Mouse (Mus musculus) layer of hippocampus, adult 8-10 months (tissue): Measurements from ENCODE around the gene Ccnd2. TPM values are rescaled to one million over a fixed set of nuclear protein-coding genes. Genes with fewer than 3 reads are reported as not detected.
A peak's percentile ranks its signal among the peaks of the same experiment; 100 is the strongest.

Source experiments
- DNase-seq, 2 experiments: peaks; one replicate each; pipeline ENCODE4 v3.0.0; 2022; ENCODE audit warnings: low spot score in 2 of 2
- total RNA-seq, 4 experiments: library from RNA; stranded (reverse); gene quantifications; 2 replicates each; pipeline ENCODE4 v1.2.4; 2022

Gene Ccnd2
- total RNA-seq, 4 experiments from 2014 or later = 99.8 to 130 (median 120) TPM

GRCm38 (mm10) chr6:127108368-127109060 lies 43.5 kb downstream of the Ccnd2 start:
- DNase-seq = no peak

GRCm38 (mm10) chr6:127107413-127107812 lies 44.6 kb downstream of the Ccnd2 start:
- DNase-seq = no peak

- DNase-seq = no peak
These were observed 45.3 kb downstream of the Ccnd2 start for GRCm38 (mm10) chr6:127106726-127107125.

DNA sequence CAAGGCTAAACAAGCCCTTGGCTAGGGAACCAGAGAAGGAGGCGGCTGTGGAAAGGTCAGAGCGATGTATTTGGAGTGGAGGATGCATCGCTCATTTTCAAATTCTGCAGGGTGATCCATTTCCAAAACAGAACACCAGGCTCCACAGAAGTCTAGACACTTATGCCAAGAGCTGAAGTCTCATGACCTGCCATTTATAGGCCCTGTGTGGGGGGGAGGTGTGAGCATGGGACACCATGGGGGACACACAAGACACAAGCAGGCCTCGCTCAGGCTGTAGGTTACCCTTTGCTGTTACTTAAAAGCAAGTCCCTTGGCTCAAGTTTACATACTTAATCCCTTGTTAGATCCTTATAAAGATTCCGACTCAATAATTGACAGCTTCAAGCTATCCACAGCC lies 45.8 kb downstream of the Ccnd2 start:
- DNase-seq = no peak

GRCm38 (mm10) chr6:127105107-127105506 lies 46.9 kb downstream of the Ccnd2 start:
- DNase-seq = no peak

DNA sequence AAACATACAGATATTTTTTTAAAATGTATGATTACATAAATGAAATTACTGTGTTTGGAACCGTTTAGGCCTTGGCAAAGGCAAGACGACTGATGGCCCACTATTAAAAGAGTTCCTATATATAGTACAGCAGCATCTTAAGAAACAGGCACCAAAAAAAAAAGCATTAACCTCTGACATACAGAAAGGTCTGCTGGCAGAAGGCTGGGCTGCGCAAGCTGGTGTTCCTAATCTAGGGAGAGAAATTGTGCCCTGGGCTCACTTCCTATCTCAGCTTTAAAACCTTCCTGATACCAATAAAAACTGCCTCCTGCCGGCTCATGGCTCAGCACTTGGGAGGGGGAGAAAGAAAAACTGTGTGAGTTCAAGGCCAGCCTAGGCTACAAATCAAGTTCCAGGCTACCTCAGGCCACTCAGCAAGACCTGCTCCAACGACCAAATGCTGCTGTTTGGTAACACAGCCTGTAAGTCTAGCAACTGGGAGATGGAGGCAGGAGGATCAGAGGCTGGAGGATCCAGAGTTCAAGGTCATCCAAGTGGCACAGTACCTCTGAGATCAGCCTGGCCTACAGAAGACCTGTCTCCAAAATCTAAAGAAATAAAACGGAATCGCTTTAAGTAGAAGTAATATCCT lies 47.5 kb downstream of the Ccnd2 start:
- DNase-seq = no peak

- no peak for DNase-seq
These were observed 48.3 kb downstream of the Ccnd2 start for GRCm38 (mm10) chr6:127103506-127104275.

DNA sequence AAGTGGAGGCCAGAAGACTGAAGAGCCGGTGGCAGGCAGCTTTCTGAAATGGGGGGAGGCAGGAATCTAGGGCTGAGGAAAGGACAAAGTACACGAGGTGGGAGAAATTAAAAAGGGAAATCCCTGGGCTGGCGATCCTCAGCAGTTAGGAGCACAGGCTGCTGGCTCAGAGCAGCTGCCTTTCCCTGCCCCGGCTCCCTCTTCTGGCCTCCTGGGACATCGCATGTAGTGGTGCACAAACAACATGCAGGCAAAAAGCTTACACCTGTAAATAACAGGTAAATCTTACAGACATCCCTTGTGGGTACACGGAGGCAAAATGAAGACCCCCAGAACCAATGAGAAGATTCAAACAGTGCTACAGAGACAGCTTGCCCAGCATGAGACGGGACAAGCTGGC lies 57.4 kb downstream of the Ccnd2 start:
- no peak for DNase-seq

GRCm38 (mm10) chr6:127086739-127087138 lies 65.3 kb downstream of the Ccnd2 start:
- DNase-seq = peak in 1 of 2 experiments; percentile 48

DNA sequence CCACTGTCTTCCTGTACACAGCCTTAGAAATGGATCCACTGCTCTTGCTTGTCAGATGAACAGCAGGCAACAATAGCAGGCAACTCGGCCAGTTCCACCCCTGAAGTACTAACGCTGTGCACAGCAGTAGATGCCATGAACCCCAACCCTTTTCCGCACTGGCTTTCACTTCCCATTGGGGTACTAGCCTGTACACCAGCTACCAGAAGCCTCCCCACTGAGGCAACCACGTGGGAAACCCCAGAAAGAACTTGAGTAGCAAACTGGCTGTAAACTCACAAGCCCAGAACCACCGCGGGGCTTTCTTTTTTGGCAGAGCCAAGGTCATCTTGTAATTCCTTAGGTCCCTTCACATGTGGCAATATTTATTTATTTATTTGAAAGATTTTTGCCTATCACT lies 70.2 kb downstream of the Ccnd2 start:
- DNase-seq = no peak

DNA sequence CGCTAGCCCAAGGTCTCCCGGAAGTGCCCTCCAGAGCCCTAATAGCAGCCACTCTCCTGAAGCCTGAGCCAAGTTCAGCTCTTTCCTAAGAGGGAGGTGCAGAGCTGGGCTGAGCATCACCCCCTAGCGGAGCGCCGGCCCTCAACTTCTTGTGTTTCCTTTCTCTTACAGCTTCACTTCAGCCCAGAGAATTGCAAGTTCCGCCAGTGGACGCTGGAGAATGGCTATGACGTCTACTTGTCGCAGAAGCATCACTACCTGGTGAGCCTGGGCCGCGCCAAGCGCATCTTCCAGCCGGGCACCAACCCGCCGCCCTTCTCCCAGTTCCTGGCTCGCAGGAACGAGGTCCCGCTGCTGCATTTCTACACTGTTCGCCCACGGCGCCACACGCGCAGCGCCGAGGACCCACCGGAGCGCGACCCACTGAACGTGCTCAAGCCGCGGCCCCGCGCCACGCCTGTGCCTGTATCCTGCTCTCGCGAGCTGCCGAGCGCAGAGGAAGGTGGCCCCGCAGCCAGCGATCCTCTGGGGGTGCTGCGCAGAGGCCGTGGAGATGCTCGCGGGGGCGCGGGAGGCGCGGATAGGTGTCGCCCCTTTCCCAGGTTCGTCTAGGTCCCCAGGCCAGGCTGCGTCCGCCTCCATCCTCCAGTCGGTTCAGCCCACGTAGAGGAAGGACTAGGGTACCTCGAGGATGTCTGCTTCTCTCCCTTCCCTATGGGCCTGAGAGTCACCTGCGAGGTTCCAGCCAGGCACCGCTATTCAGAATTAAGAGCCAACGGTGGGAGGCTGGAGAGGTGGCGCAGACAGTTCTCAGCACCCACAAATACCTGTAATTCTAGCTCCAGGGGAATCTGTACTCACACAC lies 71.9 kb downstream of the Ccnd2 start:
- peak; percentile 67 to 74 for DNase-seq

Other genes with a start within 250 kb of the Ccnd2 start
- 1 to 10 TPM in 1 of 4 experiments, under 1 TPM in 2, not detected in 1; 0.19 to 1.0 (median 0.45) TPM for gene Dyrk4, start 230.4 kb downstream of the Ccnd2 start, total RNA-seq
- 1 to 10 TPM; 1.4 to 3.9 (median 2.7) TPM for gene Rad51ap1, start 212.6 kb downstream of the Ccnd2 start, total RNA-seq
- 10 to 100 TPM; 43.4 to 49.3 (median 46.7) TPM for gene D6Wsu163e, start 212.2 kb downstream of the Ccnd2 start, total RNA-seq
- not detected for gene Fgf6, start 136.6 kb downstream of the Ccnd2 start, total RNA-seq
- gene Fgf23, start 79.3 kb downstream of the Ccnd2 start, total RNA-seq = under 1 TPM in 2 of 4 experiments, not detected in 2; 0.36 to 0.43 TPM
- 10 to 100 TPM; 24.8 to 31.6 (median 26.7) TPM for gene Tigar, start 42.6 kb downstream of the Ccnd2 start, total RNA-seq